Mouse (Mus musculus): ENCODE measurements around the gene Apba1. TPM values are rescaled to one million over a fixed set of nuclear protein-coding genes. Genes with fewer than 3 reads are reported as not detected.

Apba1 gene
- total RNA-seq (2021) = 100 to 1,000 TPM; 185 to 190 TPM
- long read RNA-seq, experiment 1, partial matches to known transcripts = 3 of 51 reads
- long read RNA-seq, experiment 1, other reads (novel, unspliced or antisense) = 48 of 51 reads
- long read RNA-seq, experiment 2, partial matches to known transcripts = 2 of 51 reads
- long read RNA-seq, experiment 2, other reads (novel, unspliced or antisense) = 49 of 51 reads

DNA sequence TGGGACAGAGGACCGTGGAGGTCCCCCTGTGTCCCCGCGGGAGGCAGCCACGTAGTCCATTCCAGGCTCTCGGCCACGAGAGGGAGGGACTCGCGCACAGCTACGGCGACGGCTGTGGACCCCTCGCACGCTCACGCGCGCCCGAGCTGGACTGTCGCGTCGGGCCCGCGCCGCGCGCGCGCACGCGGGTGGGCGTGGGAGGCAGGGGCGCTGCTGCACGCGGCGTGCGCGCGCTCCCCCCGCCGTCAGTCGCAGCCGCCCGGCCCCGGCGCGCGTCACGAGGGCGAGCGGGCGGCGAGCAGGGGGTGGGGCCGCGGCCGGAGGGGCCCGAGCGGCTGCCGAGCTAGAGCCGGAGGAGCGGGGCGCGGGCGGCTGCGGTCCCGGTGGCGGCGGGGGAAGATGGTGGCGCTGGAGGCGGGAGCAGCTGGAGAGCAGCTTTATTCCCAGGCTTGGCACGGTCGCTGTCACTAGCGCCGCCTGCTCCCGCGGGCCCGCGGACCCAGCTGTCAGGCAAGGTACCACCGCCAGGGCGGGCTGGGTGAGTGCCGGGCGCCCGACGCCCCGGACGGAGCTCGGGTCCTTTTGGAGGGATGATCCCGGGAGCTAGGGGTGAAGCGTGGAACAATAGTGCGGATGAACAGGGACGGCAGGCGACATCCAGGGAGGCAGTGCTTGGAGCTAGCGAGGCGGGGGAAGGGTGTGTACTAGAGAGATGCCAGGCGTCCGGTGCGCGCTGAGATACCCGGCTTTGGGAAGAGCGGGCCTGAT lies at the start of gene Apba1:
Apba1 (plus strand) TSS at position 334 of the 768 bp plus-strand sequence.
- peak; percentile 83 to 88 for DNase-seq (ENCODE audit: low spot score in 2 of 2)
- intact Hi-C loops (cut with DNase I) = loop anchor here (1.0 to 5.0 kb wide), 5 partner anchors 71 to 386 kb away; partner anchors contain the start of gene Ptar1

DNA sequence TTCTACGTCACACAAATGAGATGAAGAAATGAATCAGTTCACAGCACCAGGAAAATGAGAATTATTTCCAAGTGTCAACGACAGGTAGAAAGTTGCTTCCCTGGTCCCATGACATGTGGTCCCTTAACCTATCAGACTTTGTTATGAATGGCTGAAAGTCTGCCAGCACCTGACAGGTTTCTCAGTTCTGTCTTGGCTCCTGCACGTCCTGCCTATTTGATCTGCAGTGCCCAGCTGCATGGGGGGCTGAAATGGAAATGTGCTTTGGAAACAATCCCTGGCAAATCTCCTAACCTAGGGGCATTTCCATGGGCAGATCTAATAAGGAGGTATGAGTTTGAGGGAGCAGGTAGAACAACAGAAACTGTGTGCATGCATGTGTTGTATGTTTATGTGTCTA lies 12.2 kb upstream of the Apba1 start:
- DNase-seq (ENCODE audit: low spot score in 2 of 2) = no peak
- intact Hi-C loops (cut with DNase I) = no loop called here

DNA sequence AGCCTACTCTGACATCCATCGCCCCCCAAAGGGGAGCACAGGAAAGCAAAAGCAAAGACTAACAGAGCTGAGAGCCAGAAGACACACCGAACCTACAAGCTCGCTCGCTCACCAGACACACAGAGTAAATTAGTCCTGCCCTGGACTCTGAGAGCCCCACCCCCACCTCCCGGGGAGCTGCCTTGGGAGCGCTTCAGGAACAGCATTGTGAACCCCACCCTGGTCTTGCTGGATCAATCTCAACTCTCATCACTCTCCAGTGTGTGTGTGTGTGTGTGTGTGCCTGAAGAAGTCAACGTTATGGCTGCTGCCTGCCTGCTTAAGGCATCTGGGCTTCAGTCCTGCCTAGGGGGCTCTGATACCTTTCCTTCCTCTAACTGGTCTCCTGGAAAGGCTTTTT lies 1.7 kb upstream of the Apba1 start:
- intact Hi-C loops (cut with DNase I) = loop anchor here (5.0 kb wide), 4 partner anchors 110 to 385 kb away; no protein-coding TSS in a partner anchor
- DNase-seq (ENCODE audit: low spot score in 2 of 2) = no peak

DNA sequence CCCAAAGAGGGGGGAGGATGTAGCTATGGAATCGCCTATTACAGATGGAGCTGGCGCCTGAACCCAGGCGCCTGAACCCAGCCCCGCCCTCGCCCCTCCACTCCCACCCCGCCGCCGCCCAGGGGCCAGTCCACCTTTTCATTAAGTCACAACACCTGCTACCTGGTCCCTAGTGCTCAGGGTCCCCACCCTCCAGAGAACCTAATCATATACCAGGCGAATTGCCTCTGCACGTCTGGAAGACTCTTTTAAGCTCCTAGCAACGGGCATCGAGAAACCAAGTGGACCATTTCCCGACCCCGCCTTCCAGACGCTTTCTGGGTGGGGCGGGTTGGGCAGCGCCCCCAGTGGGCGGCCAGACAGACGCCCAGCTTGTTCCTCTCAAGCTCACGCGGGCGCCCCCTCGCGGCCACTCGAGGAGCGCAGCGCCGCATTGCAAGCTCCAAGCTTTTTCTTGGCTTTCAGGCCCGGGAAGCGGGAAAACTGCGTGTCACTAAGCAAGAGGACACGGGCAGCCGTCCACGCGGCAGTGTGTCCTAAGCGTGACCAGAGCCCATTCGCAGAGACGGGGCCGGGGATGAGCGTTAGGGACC lies 630 bp upstream of the Apba1 start:
- peak; percentile 97 for DNase-seq (ENCODE audit: low spot score in 2 of 2)
- intact Hi-C loops (cut with DNase I) = loop anchor here (1.0 to 5.0 kb wide), 5 partner anchors 71 to 386 kb away; partner anchors contain the start of gene Ptar1

DNA sequence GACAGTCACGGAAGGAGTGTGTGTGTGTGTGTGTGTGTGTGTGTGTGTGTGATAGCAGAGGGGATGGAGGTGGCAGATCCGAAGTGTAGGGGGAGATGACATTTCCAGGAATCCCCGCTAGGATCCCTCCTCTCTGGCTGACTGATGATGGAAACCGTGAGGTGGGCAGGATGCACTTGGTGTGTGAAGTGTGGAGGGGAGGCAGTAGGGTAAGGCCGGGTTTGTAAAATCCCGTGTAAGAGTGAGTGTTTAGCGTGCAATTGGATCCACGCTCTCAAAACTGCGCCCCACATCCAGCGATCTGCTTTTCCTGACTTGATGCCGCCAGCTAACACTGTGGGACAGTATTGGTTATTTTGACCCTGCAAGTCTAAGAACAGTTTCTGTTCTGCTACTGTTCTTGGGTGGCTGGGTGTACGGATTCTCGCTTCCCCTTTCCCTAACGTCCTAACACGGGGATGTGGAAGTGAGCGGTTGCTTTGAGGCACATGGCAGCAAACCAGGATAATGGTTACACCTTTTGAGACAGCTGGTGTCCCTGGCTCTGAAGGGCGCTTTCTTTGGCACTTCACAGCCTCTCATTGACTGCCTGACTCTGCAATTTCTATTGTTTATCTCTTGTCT lies 747 bp downstream of the Apba1 start:
- peak in 1 of 2 experiments; percentile 74 for DNase-seq (ENCODE audit: low spot score in 2 of 2)
- intact Hi-C loops (cut with DNase I) = loop anchor here (5.0 kb wide), 4 partner anchors 112 to 387 kb away; no protein-coding TSS in a partner anchor

DNA sequence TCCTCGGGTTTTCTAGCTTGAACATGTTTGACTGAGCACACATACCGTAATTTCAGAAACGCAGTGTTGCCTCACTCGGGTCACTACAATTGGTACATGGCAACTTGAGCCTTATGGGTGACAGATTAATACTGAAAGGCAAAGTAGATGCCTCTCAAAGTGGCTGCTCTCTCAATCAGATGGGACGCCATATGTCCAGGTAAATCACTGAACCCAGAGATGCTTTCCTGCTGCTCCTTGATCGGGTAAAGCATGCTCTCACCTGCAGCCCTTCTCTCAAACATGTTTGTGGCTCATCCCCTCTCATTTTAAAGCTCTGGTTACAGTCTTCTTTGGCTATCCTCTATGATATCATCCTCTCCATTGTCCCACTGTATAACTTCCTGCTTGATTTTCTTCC lies 4.7 kb downstream of the Apba1 start:
- no peak for DNase-seq (ENCODE audit: low spot score in 2 of 2)

DNA sequence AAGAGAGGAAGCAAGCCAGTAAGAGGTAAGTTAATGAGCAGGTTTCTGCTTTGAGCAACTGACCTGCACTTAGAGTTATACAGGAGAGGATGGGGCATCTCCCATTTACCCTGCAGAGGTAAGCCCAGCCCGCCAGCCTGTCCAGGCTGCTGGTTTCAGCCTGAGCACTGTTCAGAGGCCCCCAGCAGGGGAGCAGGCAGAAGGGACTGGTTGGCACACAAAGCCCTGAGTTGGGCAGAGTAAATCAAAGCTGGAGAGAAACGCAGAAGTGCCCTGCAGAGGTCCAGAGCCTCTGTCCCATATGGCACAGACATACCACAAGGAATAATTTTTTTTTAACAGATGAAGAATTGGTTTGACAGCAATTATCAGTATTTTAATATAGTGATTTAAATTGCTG lies 5.4 kb downstream of the Apba1 start:
- intact Hi-C loops (cut with DNase I) = no loop called here
- no peak for DNase-seq (ENCODE audit: low spot score in 2 of 2)

More for the DNA sequence above, 4.7 kb downstream of the Apba1 start:
- intact Hi-C loops (cut with DNase I) = no loop called here

DNA sequence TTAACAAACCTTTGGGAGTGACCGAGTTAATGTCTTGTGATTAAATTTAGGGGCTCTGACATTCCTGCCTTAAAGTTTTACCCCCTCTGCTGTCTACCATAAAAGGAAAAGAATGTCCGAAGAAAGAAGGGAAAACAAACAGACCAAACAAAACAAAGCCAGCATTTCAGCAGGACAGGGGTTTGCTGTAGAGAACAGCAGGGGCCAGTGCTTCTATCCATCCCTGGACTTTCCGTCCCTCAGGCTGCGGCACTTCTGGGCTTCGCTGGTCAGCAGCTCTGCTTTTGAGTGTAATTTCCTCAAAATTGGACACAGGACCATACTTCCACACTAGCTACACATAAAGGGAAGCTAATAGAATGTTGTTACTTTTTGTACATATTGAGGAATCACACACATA lies 10.2 kb downstream of the Apba1 start:
- intact Hi-C loops (cut with DNase I) = no loop called here
- DNase-seq (ENCODE audit: low spot score in 2 of 2) = no peak

DNA sequence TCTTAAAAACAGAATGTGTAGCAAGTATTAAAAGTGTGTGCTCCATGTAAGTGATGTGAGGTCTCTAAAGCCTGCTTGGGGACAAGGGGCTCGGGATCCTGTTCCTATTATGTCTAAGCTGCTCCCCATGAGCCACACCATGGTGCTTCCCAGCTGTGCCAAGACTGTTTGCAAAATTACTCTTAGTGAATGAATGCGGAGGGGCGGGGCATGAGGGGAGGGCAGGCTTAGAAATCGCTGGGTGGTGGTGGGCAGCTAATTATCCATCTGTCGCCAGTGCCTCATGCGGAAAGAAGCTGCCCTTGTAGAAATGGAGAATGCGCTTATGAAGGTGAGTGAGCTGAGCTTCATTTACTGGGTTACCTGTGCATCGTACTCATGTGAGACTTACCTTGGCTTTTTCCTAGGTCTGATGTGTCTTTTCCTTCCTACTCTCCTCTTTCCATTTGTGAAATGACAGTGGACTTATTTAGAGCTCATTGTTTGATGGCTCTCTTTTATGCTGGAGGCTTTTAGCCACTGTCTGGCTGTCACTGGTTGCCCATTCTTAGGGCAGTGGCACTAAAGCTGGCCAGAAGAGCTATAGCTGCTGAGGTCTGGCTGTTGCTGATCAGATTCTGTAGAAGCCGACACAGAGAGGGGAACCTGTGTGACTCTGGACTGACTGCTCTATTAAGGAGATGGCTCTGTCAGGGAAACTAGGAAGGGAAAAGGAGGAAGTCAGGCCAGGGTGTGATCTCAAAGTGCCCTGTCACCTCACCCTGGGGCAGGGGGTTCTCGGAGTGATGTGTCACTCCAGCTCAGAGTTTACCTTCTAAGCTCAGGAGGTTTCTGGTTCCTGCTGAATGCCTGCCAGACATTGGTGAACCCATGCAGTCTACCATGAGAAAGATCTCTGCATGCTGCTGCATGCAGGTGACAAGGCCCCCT lies 12.1 kb downstream of the Apba1 start:
- no peak for DNase-seq (ENCODE audit: low spot score in 2 of 2)
- intact Hi-C loops (cut with DNase I) = no loop called here

DNA sequence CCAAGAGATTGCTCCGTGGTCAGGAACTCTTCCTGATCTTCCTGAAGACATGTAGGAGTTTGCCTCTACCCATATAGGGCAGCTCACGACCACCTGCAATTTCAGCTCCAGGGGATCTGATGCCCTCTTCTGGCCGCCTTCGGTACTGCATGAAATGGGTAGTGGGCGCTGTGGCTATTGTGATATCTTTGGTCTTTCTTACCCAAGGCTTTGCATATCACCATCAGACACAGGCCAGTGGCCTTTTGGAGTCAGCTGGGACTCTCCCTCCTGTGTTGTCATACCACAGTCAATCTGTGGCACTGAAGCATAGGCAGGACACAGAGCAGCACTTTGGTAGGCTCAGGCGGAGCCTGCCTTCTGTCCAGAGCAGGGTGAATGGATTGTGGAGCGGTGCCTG lies 13.3 kb downstream of the Apba1 start:
- DNase-seq (ENCODE audit: low spot score in 2 of 2) = no peak
- intact Hi-C loops (cut with DNase I) = no loop called here

DNA sequence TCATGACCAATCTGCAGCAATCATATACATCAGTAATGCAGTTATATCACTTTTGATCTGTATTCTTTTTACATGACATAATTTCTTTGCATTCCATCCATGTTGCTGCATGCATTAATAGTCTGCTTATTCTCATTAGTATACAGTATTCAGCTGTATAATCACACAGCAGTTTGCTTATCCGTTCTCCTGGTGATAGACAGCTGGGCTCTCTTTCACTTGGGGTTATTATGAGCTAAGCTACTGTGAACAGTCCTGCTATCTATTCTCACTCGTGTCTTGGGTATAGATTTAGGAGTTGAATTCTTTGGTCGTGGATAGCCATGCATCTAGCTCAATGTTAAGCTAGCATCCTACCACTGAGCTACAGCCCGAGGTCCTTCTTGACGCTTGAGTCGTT lies 16.7 kb downstream of the Apba1 start:
- intact Hi-C loops (cut with DNase I) = no loop called here
- DNase-seq (ENCODE audit: low spot score in 2 of 2) = no peak

DNA sequence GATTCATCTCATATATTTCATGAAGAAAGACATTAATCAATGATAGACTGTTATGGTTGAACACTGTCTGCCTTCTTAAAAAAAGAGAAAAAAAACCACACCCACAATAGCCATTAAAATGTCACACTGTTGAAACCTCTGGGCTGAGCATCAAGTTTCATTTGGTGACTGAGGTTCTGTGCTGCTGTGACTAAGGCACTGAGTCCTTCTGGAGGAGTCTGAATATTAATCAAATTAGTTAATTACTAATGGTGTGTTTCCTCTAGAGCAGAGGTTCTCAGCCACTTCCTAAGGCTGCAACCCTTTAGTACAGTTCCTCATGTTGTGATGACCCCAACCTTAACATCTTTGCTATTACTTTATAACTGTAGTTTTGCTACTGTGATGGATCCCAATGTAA lies 20.4 kb downstream of the Apba1 start:
- intact Hi-C loops (cut with DNase I) = no loop called here
- no peak for DNase-seq (ENCODE audit: low spot score in 2 of 2)

DNA sequence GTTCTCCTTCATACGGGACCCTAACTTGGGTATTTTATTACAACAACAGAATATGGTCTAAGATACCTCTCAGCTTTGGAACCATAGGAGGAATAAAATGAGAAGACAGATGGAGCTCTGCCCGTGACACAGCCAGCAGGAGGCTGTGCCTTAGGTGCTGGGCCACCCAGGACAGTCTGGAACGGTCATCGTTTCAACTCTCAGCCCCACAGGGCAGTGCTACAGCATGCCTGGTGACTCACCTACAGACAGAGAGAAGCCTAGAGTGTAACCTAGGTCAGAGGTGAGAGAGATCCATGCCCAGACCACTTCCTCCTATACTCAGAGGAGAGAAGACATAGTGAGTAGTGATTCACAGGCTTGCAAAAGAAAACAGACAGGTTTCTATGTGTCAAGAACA lies 21.4 kb downstream of the Apba1 start:
- intact Hi-C loops (cut with DNase I) = no loop called here
- no peak for DNase-seq (ENCODE audit: low spot score in 2 of 2)

DNA sequence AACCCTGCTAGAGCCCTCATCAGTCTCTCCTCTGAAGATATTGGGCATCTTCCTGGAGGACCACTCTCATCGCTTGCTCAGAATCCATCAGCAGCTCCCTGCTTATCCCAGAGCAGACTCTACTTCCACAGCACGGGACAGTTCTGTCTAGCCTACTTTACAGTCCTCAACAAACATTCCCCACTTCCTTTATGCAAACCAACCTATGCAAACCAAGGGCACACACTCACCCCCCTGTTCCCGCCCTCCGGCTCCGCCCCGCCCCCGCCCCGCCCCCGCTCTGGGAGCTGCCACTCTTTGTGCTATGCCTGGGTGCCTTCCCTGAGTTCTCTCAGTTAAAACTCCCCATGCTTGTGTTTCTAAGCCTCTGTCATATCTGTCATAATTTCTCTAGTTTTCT lies 23.3 kb downstream of the Apba1 start:
- intact Hi-C loops (cut with DNase I) = no loop called here
- no peak for DNase-seq (ENCODE audit: low spot score in 2 of 2)

DNA sequence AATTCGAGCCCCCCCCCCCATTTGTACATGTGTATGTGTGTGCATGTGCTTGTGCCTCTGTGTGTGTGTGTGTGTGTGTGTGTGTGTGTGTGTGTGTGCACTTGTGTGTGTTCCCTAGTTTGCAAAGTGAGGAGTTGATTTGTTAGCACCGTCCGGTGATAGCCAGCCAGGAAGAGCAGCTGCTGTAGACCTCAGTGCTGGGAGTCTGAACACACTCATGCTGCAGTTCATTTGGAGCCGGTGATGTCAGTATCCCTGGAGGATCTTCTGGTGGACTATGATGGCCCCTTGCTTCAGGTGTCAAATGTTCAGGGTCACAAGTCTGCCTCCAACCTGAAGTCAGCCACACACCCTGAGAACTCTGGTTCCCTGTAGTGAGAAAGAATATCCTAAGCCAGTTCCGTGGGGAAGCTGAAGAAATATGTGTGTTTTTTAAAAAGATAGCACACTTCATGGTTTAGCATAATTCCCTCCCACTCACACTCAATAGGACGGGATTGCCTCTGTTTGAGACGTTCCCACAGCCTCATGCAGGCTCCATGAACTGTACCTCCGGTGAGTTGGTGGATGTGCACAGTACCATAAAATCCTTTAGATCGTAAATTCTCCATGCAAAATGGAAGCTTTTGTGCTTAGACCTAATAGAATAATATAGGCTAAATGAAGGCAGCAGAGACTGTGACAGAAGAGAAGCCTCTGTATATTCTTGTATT lies 29.9 kb downstream of the Apba1 start:
- intact Hi-C loops (cut with DNase I) = no loop called here
- DNase-seq (ENCODE audit: low spot score in 2 of 2) = peak in 1 of 2 experiments; percentile 30

DNA sequence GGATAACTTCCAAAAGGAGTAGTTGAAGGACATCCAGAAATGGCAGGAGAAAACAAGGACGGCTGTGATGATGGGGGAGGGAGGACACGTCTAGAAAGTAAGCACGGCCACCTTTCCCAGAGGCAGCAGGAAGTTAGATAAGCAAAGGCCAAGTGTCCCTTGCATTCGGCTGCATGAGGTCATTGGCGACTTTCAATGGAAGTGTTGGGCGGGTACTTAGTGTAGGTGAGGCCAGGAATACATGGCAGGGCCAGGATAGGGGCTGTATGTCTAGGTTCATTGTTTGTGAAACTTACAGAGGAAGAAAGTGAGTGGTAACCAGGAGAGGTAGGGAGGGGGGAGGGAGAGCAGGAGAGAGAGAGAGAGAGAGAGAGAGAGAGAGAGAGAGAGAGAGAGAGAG lies 33.0 kb downstream of the Apba1 start:
- no peak for DNase-seq (ENCODE audit: low spot score in 2 of 2)
- intact Hi-C loops (cut with DNase I) = no loop called here

DNA sequence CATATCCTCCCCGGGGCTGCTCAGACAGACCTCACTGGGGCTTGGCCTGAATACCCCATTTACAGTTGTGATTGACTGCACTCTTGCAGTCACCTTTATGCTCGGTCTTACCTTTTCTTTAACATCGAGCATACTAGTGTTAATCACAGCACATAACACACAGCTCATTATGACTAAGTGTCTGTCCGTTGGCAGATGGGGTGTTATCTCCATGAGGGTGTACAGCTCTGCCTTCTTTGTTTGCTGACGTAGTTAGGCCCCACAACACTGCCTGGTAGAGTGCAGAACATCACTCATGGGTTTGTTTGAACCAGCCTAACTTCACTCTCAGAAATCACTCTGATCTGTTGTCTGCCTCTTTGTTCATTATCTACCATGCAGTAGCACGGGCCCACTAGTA lies 33.9 kb downstream of the Apba1 start:
- no peak for DNase-seq (ENCODE audit: low spot score in 2 of 2)
- intact Hi-C loops (cut with DNase I) = no loop called here

DNA sequence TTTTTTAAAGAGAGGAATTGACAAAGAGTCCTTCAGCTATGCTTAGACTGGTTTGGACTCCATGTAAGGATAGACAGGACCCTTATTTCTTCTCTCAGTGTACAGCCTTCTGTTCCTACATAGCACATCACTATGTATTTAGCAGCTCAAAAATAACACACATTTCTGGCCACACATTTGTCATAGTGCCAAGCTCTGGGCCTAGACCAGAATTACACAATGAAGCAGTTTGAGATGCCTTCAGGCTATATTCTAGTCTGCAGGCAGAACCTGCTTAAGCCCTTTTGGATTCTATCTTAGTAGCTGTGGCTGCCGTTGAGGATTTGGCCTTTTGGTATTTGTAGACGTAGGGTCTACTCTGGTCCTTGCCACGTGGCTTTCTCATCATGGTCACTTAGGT lies 35.8 kb downstream of the Apba1 start:
- peak; percentile 68 to 74 for DNase-seq (ENCODE audit: low spot score in 2 of 2)
- intact Hi-C loops (cut with DNase I) = no loop called here

DNA sequence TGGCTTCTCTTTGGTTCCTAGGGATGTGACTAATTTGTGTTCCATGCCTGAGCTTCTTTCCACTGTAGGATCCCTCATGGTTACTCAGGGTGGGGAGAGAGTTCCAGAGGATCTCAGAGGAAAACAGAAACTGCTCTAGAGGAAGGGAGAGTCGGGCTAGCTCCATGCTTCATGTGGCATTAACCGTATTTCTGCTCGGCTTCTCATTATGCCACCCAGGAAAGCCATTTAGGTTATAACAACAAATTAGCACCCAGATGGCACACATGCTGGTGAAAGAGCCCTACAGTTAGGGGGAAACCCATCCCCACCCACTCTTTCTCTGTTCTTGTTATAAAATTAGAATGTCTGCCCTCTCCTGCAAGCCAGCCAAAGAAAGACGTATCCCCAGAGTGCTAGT lies 36.5 kb downstream of the Apba1 start:
- peak; percentile 31 to 34 for DNase-seq (ENCODE audit: low spot score in 2 of 2)
- intact Hi-C loops (cut with DNase I) = no loop called here
